Mouse (Mus musculus): ENCODE measurements around the gene Utrn. TPM values are rescaled to one million over a fixed set of nuclear protein-coding genes. Genes with fewer than 3 reads are reported as not detected.

The Utrn gene
- polyA plus RNA-seq, 1 experiment from 2014 or later = 41.2 TPM

GRCm38 (mm10) chr10:12809702-12810101, 59.5 kb downstream of the Utrn start:
- WGBS = 79% methylated on average over 3 of the region's 3 CpGs
- no peaks in the 10 kb centered on the region for H3K9me3 ChIP-seq
- no peaks in the 10 kb centered on the region for H3K4me1 ChIP-seq
- no peak overlapping the region for H3K4me2 ChIP-seq (replicated peaks)
- H3K27me3 ChIP-seq = no peaks in the 10 kb centered on the region
- no peak overlapping the region for H3K4me3 ChIP-seq
- no peak for ATAC-seq (ENCODE audit: low FRiP score, low read depth)
- no peak overlapping the region for H3K27ac ChIP-seq (replicated peaks)
- no peak overlapping the region for H3K9ac ChIP-seq (replicated peaks)
- H3K36me3 ChIP-seq = no peaks in the 10 kb centered on the region

GRCm38 (mm10) chr10:12808467-12808866, 60.7 kb downstream of the Utrn start:
- Histone ChIP-seq H3K4me3 (no peak overlapping the region), H3K9me3 (no peaks in the 10 kb centered on the region), H3K27me3 (no peaks in the 10 kb centered on the region), H3K27ac (replicated peaks) (no peak overlapping the region), H3K36me3 (no peaks in the 10 kb centered on the region), H3K4me1 (no peaks in the 10 kb centered on the region), H3K4me2 (replicated peaks) (no peak overlapping the region), H3K9ac (replicated peaks) (no peak overlapping the region)
- no peak for ATAC-seq (ENCODE audit: low FRiP score, low read depth)
- WGBS = 89% methylated on average over 4 of the region's 4 CpGs

GRCm38 (mm10) chr10:12807706-12808105, 61.5 kb downstream of the Utrn start:
- Histone ChIP-seq H3K4me3 (no peak overlapping the region), H3K4me1 (no peaks in the 10 kb centered on the region), H3K36me3 (no peaks in the 10 kb centered on the region), H3K4me2 (replicated peaks) (no peak overlapping the region), H3K27me3 (no peaks in the 10 kb centered on the region), H3K27ac (replicated peaks) (no peak overlapping the region), H3K9ac (replicated peaks) (no peak overlapping the region), H3K9me3 (no peaks in the 10 kb centered on the region)
- WGBS = 89% methylated on average over 9 of the region's 9 CpGs
- no peak for ATAC-seq (ENCODE audit: low FRiP score, low read depth)

GRCm38 (mm10) chr10:12805826-12806225, 63.3 kb downstream of the Utrn start:
- H3K27me3 ChIP-seq = no peaks in the 10 kb centered on the region
- H3K9ac ChIP-seq (replicated peaks) = no peak overlapping the region
- H3K4me2 ChIP-seq (replicated peaks) = no peak overlapping the region
- no peaks in the 10 kb centered on the region for H3K36me3 ChIP-seq
- H3K27ac ChIP-seq (replicated peaks) = no peak overlapping the region
- H3K4me1 ChIP-seq = no peaks in the 10 kb centered on the region
- WGBS = 73% methylated on average over 2 of the region's 2 CpGs
- H3K4me3 ChIP-seq = no peak overlapping the region
- ATAC-seq (ENCODE audit: low FRiP score, low read depth) = no peak
- H3K9me3 ChIP-seq = no peaks in the 10 kb centered on the region

GRCm38 (mm10) chr10:12803939-12804338, 65.2 kb downstream of the Utrn start:
- Histone ChIP-seq H3K4me3 (no peak overlapping the region), H3K4me2 (replicated peaks) (no peak overlapping the region), H3K9me3 (no peaks in the 10 kb centered on the region), H3K9ac (replicated peaks) (no peak overlapping the region), H3K4me1 (no peaks in the 10 kb centered on the region), H3K27ac (replicated peaks) (no peak overlapping the region), H3K27me3 (no peaks in the 10 kb centered on the region), H3K36me3 (no peaks in the 10 kb centered on the region)
- ATAC-seq (ENCODE audit: low FRiP score, low read depth) = no peak
- WGBS = 69% methylated on average over 1 of the region's 1 CpGs

- no peak overlapping the region for H3K4me2 ChIP-seq (replicated peaks)
- H3K9ac ChIP-seq (replicated peaks) = no peak overlapping the region
- no peak overlapping the region for H3K4me3 ChIP-seq
- ATAC-seq (ENCODE audit: low FRiP score, low read depth) = no peak
- H3K27me3 ChIP-seq = no peaks in the 10 kb centered on the region
- no peaks in the 10 kb centered on the region for H3K36me3 ChIP-seq
- H3K27ac ChIP-seq (replicated peaks) = no peak overlapping the region
- 94% methylated on average over 2 of the region's 2 CpGs for WGBS
- no peaks in the 10 kb centered on the region for H3K9me3 ChIP-seq
- peaks cover 9% of the 10 kb centered on the region; the same call in 1 of the 2 replicates for H3K4me1 ChIP-seq
Observed at GRCm38 (mm10) chr10:12799416-12799815, 69.7 kb downstream of the Utrn start.

- peaks cover 9% of the 10 kb centered on the region; the same call in 1 of the 2 replicates for H3K4me1 ChIP-seq
- WGBS = 93% methylated on average over 4 of the region's 4 CpGs
- no peak for ATAC-seq (ENCODE audit: low FRiP score, low read depth)
Observed at GRCm38 (mm10) chr10:12798248-12798647, 70.9 kb downstream of the Utrn start.

GRCm38 (mm10) chr10:12796510-12796840, 72.7 kb downstream of the Utrn start:
- Histone ChIP-seq H3K4me3 (no peak overlapping the region), H3K36me3 (no peaks in the 10 kb centered on the region), H3K9ac (replicated peaks) (no peak overlapping the region), H3K4me2 (replicated peaks) (no peak overlapping the region), H3K9me3 (no peaks in the 10 kb centered on the region), H3K27me3 (no peaks in the 10 kb centered on the region), H3K27ac (replicated peaks) (no peak overlapping the region), H3K4me1 (peaks cover 15% of the 10 kb centered on the region)
- 89% methylated on average over 1 of the region's 1 CpGs for WGBS
- ATAC-seq (ENCODE audit: low FRiP score, low read depth) = peak; percentile 23; the same call in 1 of the 2 replicates

More at GRCm38 (mm10) chr10:12798248-12798647, 70.9 kb downstream of the Utrn start:
- H3K4me3 ChIP-seq = no peak overlapping the region
- H3K9ac ChIP-seq (replicated peaks) = no peak overlapping the region
- H3K27ac ChIP-seq (replicated peaks) = no peak overlapping the region
- H3K9me3 ChIP-seq = no peaks in the 10 kb centered on the region
- no peaks in the 10 kb centered on the region for H3K27me3 ChIP-seq
- H3K4me2 ChIP-seq (replicated peaks) = no peak overlapping the region
- H3K36me3 ChIP-seq = no peaks in the 10 kb centered on the region

- H3K9me3 ChIP-seq = no peaks in the 10 kb centered on the region
- peak; percentile 27; the same call in 1 of the 2 replicates for ATAC-seq (ENCODE audit: low FRiP score, low read depth)
- WGBS = 70% methylated on average over 8 of the region's 8 CpGs
- H3K27ac ChIP-seq (replicated peaks) = no peak overlapping the region
- H3K4me1 ChIP-seq = peaks cover 15% of the 10 kb centered on the region
- H3K36me3 ChIP-seq = no peaks in the 10 kb centered on the region
- H3K4me2 ChIP-seq (replicated peaks) = no peak overlapping the region
- H3K9ac ChIP-seq (replicated peaks) = no peak overlapping the region
- no peaks in the 10 kb centered on the region for H3K27me3 ChIP-seq
- no peak overlapping the region for H3K4me3 ChIP-seq
Observed at GRCm38 (mm10) chr10:12795796-12796509, 73.2 kb downstream of the Utrn start.

GRCm38 (mm10) chr10:12792049-12792448, 77.1 kb downstream of the Utrn start:
- peak overlapping the region; percentile 42; the same call in 1 of the 2 replicates for H3K27ac ChIP-seq (replicated peaks)
- ATAC-seq (ENCODE audit: low FRiP score, low read depth) = peak; percentile 57; the same call in 1 of the 2 replicates
- no peaks in the 10 kb centered on the region for H3K27me3 ChIP-seq
- H3K9me3 ChIP-seq = no peaks in the 10 kb centered on the region
- H3K4me3 ChIP-seq = no peak overlapping the region
- H3K4me2 ChIP-seq (replicated peaks) = 0 out of 2 replicates have a peak overlapping the region, but pooled peaks have one; percentile 11
- H3K36me3 ChIP-seq = no peaks in the 10 kb centered on the region
- whole genome bisulfite sequencing = 5% methylated on average over 6 of the region's 6 CpGs
- peaks cover 15% of the 10 kb centered on the region for H3K4me1 ChIP-seq
- H3K9ac ChIP-seq (replicated peaks) = no peak overlapping the region

GRCm38 (mm10) chr10:12790881-12791280, 78.3 kb downstream of the Utrn start:
- no peak overlapping the region for H3K4me2 ChIP-seq (replicated peaks)
- H3K27ac ChIP-seq (replicated peaks) = no peak overlapping the region

GRCm38 (mm10) chr10:12788529-12788928, 80.6 kb downstream of the Utrn start:
- 94% methylated on average over 1 of the region's 1 CpGs for WGBS
- Histone ChIP-seq H3K4me3 (no peak overlapping the region), H3K36me3 (no peaks in the 10 kb centered on the region), H3K4me2 (replicated peaks) (no peak overlapping the region), H3K4me1 (peaks cover 6% of the 10 kb centered on the region), H3K9ac (replicated peaks) (no peak overlapping the region), H3K27ac (replicated peaks) (no peak overlapping the region), H3K27me3 (no peaks in the 10 kb centered on the region), H3K9me3 (no peaks in the 10 kb centered on the region)
- ATAC-seq (ENCODE audit: low FRiP score, low read depth) = no peak

More at GRCm38 (mm10) chr10:12790881-12791280, 78.3 kb downstream of the Utrn start:
- Histone ChIP-seq H3K27me3 (no peaks in the 10 kb centered on the region), H3K9me3 (no peaks in the 10 kb centered on the region), H3K9ac (replicated peaks) (no peak overlapping the region), H3K36me3 (no peaks in the 10 kb centered on the region), H3K4me3 (no peak overlapping the region), H3K4me1 (peaks cover 6% of the 10 kb centered on the region)
- ATAC-seq (ENCODE audit: low FRiP score, low read depth) = no peak
- 68% methylated on average over 3 of the region's 3 CpGs for WGBS

GRCm38 (mm10) chr10:12787965-12788364, 81.2 kb downstream of the Utrn start:
- H3K9me3 ChIP-seq = no peaks in the 10 kb centered on the region
- H3K4me3 ChIP-seq = no peak overlapping the region
- H3K9ac ChIP-seq (replicated peaks) = no peak overlapping the region
- no peak overlapping the region for H3K27ac ChIP-seq (replicated peaks)
- H3K4me1 ChIP-seq = peaks cover 6% of the 10 kb centered on the region
- H3K4me2 ChIP-seq (replicated peaks) = no peak overlapping the region
- H3K27me3 ChIP-seq = no peaks in the 10 kb centered on the region
- no peak for ATAC-seq (ENCODE audit: low FRiP score, low read depth)
- H3K36me3 ChIP-seq = no peaks in the 10 kb centered on the region
- 85% methylated on average over 6 of the region's 6 CpGs for WGBS
